Mouse (Mus musculus): ENCODE results near the gene Ccdc182. TPM values are rescaled to one million over a fixed set of nuclear protein-coding genes. Genes with fewer than 3 reads are reported as not detected.

Gene Ccdc182
- polyA plus RNA-seq, 1 experiment: not detected

- Histone ChIP-seq H3K36me3 (ENCODE audit: control insufficient read depth, insufficient read depth) (no peaks in the 10 kb centered on the region), H3K79me3 (ENCODE audit: low read depth) (no peaks in the 10 kb centered on the region), H3ac (ENCODE audit: control insufficient read depth, insufficient read length, low read depth) (no peak overlapping the region), H3K27me3 (ENCODE audit: control insufficient read depth, insufficient read depth, insufficient read length) (no peaks in the 10 kb centered on the region), H3K4me3 (ENCODE audit: insufficient read depth, poor library complexity, severe bottlenecking) (no peak overlapping the region), H3K79me2 (ENCODE audit: control insufficient read depth, insufficient read depth) (no peaks in the 10 kb centered on the region)
- TF ChIP-seq FOSL1 (IDR thresholded peaks at IDR 0.05; ENCODE audit: insufficient read depth, low read length, poor library complexity, severe bottlenecking): no peak
- no peak for TF ChIP-seq USF1 (IDR thresholded peaks at IDR 0.05; ENCODE audit: low read depth)
- TF ChIP-seq MAX (IDR thresholded peaks at IDR 0.05): no peak
Observed at GRCm38 (mm10) chr11:88260463-88260862, 33.4 kb upstream of the Ccdc182 start.

DNA sequence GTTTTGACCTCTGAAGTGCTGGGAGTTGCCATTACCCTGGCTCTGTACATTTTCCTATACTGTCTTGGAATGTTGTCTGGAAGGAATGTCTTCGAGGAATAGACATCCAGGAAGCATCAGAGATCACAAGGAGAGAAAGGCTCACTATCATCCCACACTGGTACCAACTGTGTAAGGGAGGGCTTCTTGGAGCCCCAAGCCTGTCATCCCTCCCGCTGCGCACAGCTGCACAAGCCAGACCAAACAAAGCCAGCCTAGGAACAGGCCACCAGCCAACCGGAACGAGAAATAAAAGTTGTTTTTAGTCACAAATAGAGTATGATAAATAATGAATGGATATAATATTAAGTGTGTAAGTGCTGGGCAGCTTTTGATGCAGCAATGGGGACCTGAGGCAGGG is 29.0 kb upstream of the Ccdc182 start:
- H3K79me3 ChIP-seq (ENCODE audit: low read depth): no peaks in the 10 kb centered on the region
- no peak for TF ChIP-seq MYOD1 (IDR thresholded peaks at IDR 0.05; ENCODE audit: control insufficient read depth, insufficient read length, low read depth)
- no peak for TF ChIP-seq CTCF (IDR thresholded peaks at IDR 0.05; ENCODE audit: control insufficient read depth, insufficient read depth, insufficient read length)
- TF ChIP-seq MYOG (IDR thresholded peaks at IDR 0.05; ENCODE audit: control insufficient read depth, extremely low read depth, insufficient read length): no peak
- TF ChIP-seq CEBPB (IDR thresholded peaks at IDR 0.05; ENCODE audit: low read depth): no peak
- no peak for TF ChIP-seq MAX (IDR thresholded peaks at IDR 0.05)
- no peak for TF ChIP-seq FOSL1 (IDR thresholded peaks at IDR 0.05; ENCODE audit: insufficient read depth, low read length, poor library complexity, severe bottlenecking)
- no peak for TF ChIP-seq USF1 (IDR thresholded peaks at IDR 0.05; ENCODE audit: low read depth)

GRCm38 (mm10) chr11:88266311-88266710 is 27.5 kb upstream of the Ccdc182 start:
- no peaks in the 10 kb centered on the region for H3K79me3 ChIP-seq (ENCODE audit: low read depth)
- no peaks in the 10 kb centered on the region for H3K27me3 ChIP-seq (ENCODE audit: control insufficient read depth, insufficient read depth, insufficient read length)
- H3K4me3 ChIP-seq (ENCODE audit: insufficient read depth, poor library complexity, severe bottlenecking): no peak overlapping the region
- H3ac ChIP-seq (ENCODE audit: control insufficient read depth, insufficient read length, low read depth): no peak overlapping the region
- TF ChIP-seq CEBPB (IDR thresholded peaks at IDR 0.05; ENCODE audit: low read depth): no peak
- no peak for TF ChIP-seq CTCF (IDR thresholded peaks at IDR 0.05; ENCODE audit: control insufficient read depth, insufficient read depth, insufficient read length)
- no peak for TF ChIP-seq FOSL1 (IDR thresholded peaks at IDR 0.05; ENCODE audit: insufficient read depth, low read length, poor library complexity, severe bottlenecking)
- TF ChIP-seq MAX (IDR thresholded peaks at IDR 0.05): no peak
- TF ChIP-seq USF1 (IDR thresholded peaks at IDR 0.05; ENCODE audit: low read depth): no peak
- TF ChIP-seq MYOD1 (IDR thresholded peaks at IDR 0.05; ENCODE audit: control insufficient read depth, insufficient read length, low read depth): no peak
- no peak for TF ChIP-seq MYOG (IDR thresholded peaks at IDR 0.05; ENCODE audit: control insufficient read depth, extremely low read depth, insufficient read length)
- no peaks in the 10 kb centered on the region for H3K36me3 ChIP-seq (ENCODE audit: control insufficient read depth, insufficient read depth)
- no peaks in the 10 kb centered on the region for H3K79me2 ChIP-seq (ENCODE audit: control insufficient read depth, insufficient read depth)

More for the DNA sequence above, 29.0 kb upstream of the Ccdc182 start:
- H3K4me3 ChIP-seq (ENCODE audit: insufficient read depth, poor library complexity, severe bottlenecking): no peak overlapping the region
- H3ac ChIP-seq (ENCODE audit: control insufficient read depth, insufficient read length, low read depth): no peak overlapping the region
- H3K79me2 ChIP-seq (ENCODE audit: control insufficient read depth, insufficient read depth): no peaks in the 10 kb centered on the region
- no peaks in the 10 kb centered on the region for H3K36me3 ChIP-seq (ENCODE audit: control insufficient read depth, insufficient read depth)
- H3K27me3 ChIP-seq (ENCODE audit: control insufficient read depth, insufficient read depth, insufficient read length): no peaks in the 10 kb centered on the region

GRCm38 (mm10) chr11:88271870-88272269 is 22.0 kb upstream of the Ccdc182 start:
- H3K36me3 ChIP-seq (ENCODE audit: control insufficient read depth, insufficient read depth): no peaks in the 10 kb centered on the region

GRCm38 (mm10) chr11:88274111-88274879 is 19.6 kb upstream of the Ccdc182 start:
- TF ChIP-seq MYOG (IDR thresholded peaks at IDR 0.05; ENCODE audit: control insufficient read depth, extremely low read depth, insufficient read length) (no peak), FOSL1 (IDR thresholded peaks at IDR 0.05; ENCODE audit: insufficient read depth, low read length, poor library complexity, severe bottlenecking) (no peak), USF1 (IDR thresholded peaks at IDR 0.05; ENCODE audit: low read depth) (no peak), CTCF (IDR thresholded peaks at IDR 0.05; ENCODE audit: control insufficient read depth, insufficient read depth, insufficient read length) (no peak), MYOD1 (IDR thresholded peaks at IDR 0.05; ENCODE audit: control insufficient read depth, insufficient read length, low read depth) (no peak), CEBPB (IDR thresholded peaks at IDR 0.05; ENCODE audit: low read depth) (no peak), MAX (IDR thresholded peaks at IDR 0.05) (no peak)
- no peak overlapping the region for H3K4me3 ChIP-seq (ENCODE audit: insufficient read depth, poor library complexity, severe bottlenecking)
- no peaks in the 10 kb centered on the region for H3K79me2 ChIP-seq (ENCODE audit: control insufficient read depth, insufficient read depth)
- H3K79me3 ChIP-seq (ENCODE audit: low read depth): no peaks in the 10 kb centered on the region
- H3K36me3 ChIP-seq (ENCODE audit: control insufficient read depth, insufficient read depth): no peaks in the 10 kb centered on the region
- H3K27me3 ChIP-seq (ENCODE audit: control insufficient read depth, insufficient read depth, insufficient read length): peaks cover 3% of the 10 kb centered on the region
- H3ac ChIP-seq (ENCODE audit: control insufficient read depth, insufficient read length, low read depth): no peak overlapping the region

More at GRCm38 (mm10) chr11:88271870-88272269, 22.0 kb upstream of the Ccdc182 start:
- no peaks in the 10 kb centered on the region for H3K79me3 ChIP-seq (ENCODE audit: low read depth)
- H3ac ChIP-seq (ENCODE audit: control insufficient read depth, insufficient read length, low read depth): no peak overlapping the region
- H3K4me3 ChIP-seq (ENCODE audit: insufficient read depth, poor library complexity, severe bottlenecking): no peak overlapping the region
- H3K27me3 ChIP-seq (ENCODE audit: control insufficient read depth, insufficient read depth, insufficient read length): peaks cover 3% of the 10 kb centered on the region
- TF ChIP-seq MYOG (IDR thresholded peaks at IDR 0.05; ENCODE audit: control insufficient read depth, extremely low read depth, insufficient read length) (no peak), MAX (IDR thresholded peaks at IDR 0.05) (no peak), USF1 (IDR thresholded peaks at IDR 0.05; ENCODE audit: low read depth) (no peak), MYOD1 (IDR thresholded peaks at IDR 0.05; ENCODE audit: control insufficient read depth, insufficient read length, low read depth) (no peak), CTCF (IDR thresholded peaks at IDR 0.05; ENCODE audit: control insufficient read depth, insufficient read depth, insufficient read length) (no peak), FOSL1 (IDR thresholded peaks at IDR 0.05; ENCODE audit: insufficient read depth, low read length, poor library complexity, severe bottlenecking) (no peak), CEBPB (IDR thresholded peaks at IDR 0.05; ENCODE audit: low read depth) (no peak)
- H3K79me2 ChIP-seq (ENCODE audit: control insufficient read depth, insufficient read depth): no peaks in the 10 kb centered on the region
